Mouse (Mus musculus): ENCODE results near the gene Kcnn3. TPM values are rescaled to one million over a fixed set of nuclear protein-coding genes. Genes with fewer than 3 reads are reported as not detected.
A peak's percentile ranks its signal among the peaks of the same experiment; 100 is the strongest.

Gene Kcnn3
- polyA plus RNA-seq, 1 experiment from 2014 or later: 9.0 TPM

GRCm38 (mm10) chr3:89677617-89678016 lies 157.7 kb downstream of the Kcnn3 start:
- no peaks in the 10 kb centered on the region; the same call in 1 of the 2 replicates for H3K27me3 ChIP-seq (replicated peaks; ENCODE audit: control insufficient read depth, insufficient read depth, low read length)
- H3K4me2 ChIP-seq (ENCODE audit: low read length): no peak overlapping the region
- no peaks in the 10 kb centered on the region for H3K9me3 ChIP-seq (ENCODE audit: control insufficient read depth, low read length)
- peak overlapping the region; percentile 37; the same call in 1 of the 2 replicates for H3K27ac ChIP-seq (ENCODE audit: low read depth, low read length)
- ATAC-seq: peak; percentile 53; the same call in 1 of the 2 replicates
- H3K9ac ChIP-seq (ENCODE audit: low read depth, low read length): no peak overlapping the region
- no peak overlapping the region for H3K4me3 ChIP-seq (ENCODE audit: low read length)
- no peaks in the 10 kb centered on the region for H3K36me3 ChIP-seq (ENCODE audit: control insufficient read depth, insufficient read depth, low read length)
- H3K4me1 ChIP-seq (ENCODE audit: control insufficient read depth, insufficient read depth, low read depth, low read length): peaks cover 5% of the 10 kb centered on the region
- 25% methylated on average over 5 of the region's 5 CpGs for WGBS

- no peaks in the 10 kb centered on the region for H3K9me3 ChIP-seq (ENCODE audit: control insufficient read depth, low read length)
- H3K27me3 ChIP-seq (replicated peaks; ENCODE audit: control insufficient read depth, insufficient read depth, low read length): no peaks in the 10 kb centered on the region; the same call in 1 of the 2 replicates
- H3K4me3 ChIP-seq (ENCODE audit: low read length): no peak overlapping the region
- H3K9ac ChIP-seq (ENCODE audit: low read depth, low read length): no peak overlapping the region
- no peak overlapping the region for H3K27ac ChIP-seq (ENCODE audit: low read depth, low read length)
- no peak overlapping the region for H3K4me2 ChIP-seq (ENCODE audit: low read length)
- 59% methylated on average over 5 of the region's 5 CpGs for WGBS
- no peak for ATAC-seq
- no peaks in the 10 kb centered on the region for H3K36me3 ChIP-seq (ENCODE audit: control insufficient read depth, insufficient read depth, low read length)
- peaks cover 10% of the 10 kb centered on the region for H3K4me1 ChIP-seq (ENCODE audit: control insufficient read depth, insufficient read depth, low read depth, low read length)
Observed at GRCm38 (mm10) chr3:89686031-89686430, 166.1 kb downstream of the Kcnn3 start.

- ATAC-seq: peak; percentile 96
- WGBS: 4% methylated on average over 25 of the region's 25 CpGs
- Histone ChIP-seq H3K36me3 (ENCODE audit: control insufficient read depth, insufficient read depth, low read length) (no peaks in the 10 kb centered on the region), H3K9me3 (ENCODE audit: control insufficient read depth, low read length) (no peaks in the 10 kb centered on the region), H3K27ac (ENCODE audit: low read depth, low read length) (peak overlapping the region; percentile 88), H3K9ac (ENCODE audit: low read depth, low read length) (peak overlapping the region; percentile 87), H3K4me3 (ENCODE audit: low read length) (peak overlapping the region; percentile 54), H3K4me2 (ENCODE audit: low read length) (peak overlapping the region; percentile 78), H3K4me1 (ENCODE audit: control insufficient read depth, insufficient read depth, low read depth, low read length) (peaks cover 7% of the 10 kb centered on the region), H3K27me3 (replicated peaks; ENCODE audit: control insufficient read depth, insufficient read depth, low read length) (no peaks in the 10 kb centered on the region)
Observed at GRCm38 (mm10) chr3:89688694-89689581, 169.0 kb downstream of the Kcnn3 start.

DNA sequence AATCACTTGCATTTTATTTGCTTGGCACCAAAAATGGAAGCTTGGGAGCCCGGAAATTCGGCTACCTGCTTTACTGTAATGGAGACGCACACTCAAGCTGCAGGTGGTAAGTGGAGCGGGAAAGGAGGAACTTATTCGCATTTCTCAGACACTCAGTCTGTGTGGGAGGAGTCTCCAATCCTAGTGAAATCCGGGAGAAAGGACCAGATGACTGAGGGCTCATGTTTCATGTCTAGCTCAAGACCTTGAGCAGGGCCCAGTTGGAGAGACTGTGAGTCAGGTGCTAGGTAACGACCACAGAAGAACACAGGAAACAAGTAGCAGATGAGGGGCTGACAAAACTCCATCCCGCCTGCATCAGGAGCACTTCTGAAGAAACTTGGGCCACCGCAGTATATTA lies 171.8 kb downstream of the Kcnn3 start:
- H3K4me1 ChIP-seq (ENCODE audit: control insufficient read depth, insufficient read depth, low read depth, low read length): peaks cover 7% of the 10 kb centered on the region
- H3K27ac ChIP-seq (ENCODE audit: low read depth, low read length): no peak overlapping the region
- no peak for ATAC-seq
- H3K9me3 ChIP-seq (ENCODE audit: control insufficient read depth, low read length): no peaks in the 10 kb centered on the region
- no peaks in the 10 kb centered on the region for H3K27me3 ChIP-seq (replicated peaks; ENCODE audit: control insufficient read depth, insufficient read depth, low read length)
- H3K36me3 ChIP-seq (ENCODE audit: control insufficient read depth, insufficient read depth, low read length): no peaks in the 10 kb centered on the region
- 76% methylated on average over 9 of the region's 9 CpGs for WGBS
- no peak overlapping the region for H3K4me2 ChIP-seq (ENCODE audit: low read length)
- no peak overlapping the region for H3K9ac ChIP-seq (ENCODE audit: low read depth, low read length)
- no peak overlapping the region for H3K4me3 ChIP-seq (ENCODE audit: low read length)

DNA sequence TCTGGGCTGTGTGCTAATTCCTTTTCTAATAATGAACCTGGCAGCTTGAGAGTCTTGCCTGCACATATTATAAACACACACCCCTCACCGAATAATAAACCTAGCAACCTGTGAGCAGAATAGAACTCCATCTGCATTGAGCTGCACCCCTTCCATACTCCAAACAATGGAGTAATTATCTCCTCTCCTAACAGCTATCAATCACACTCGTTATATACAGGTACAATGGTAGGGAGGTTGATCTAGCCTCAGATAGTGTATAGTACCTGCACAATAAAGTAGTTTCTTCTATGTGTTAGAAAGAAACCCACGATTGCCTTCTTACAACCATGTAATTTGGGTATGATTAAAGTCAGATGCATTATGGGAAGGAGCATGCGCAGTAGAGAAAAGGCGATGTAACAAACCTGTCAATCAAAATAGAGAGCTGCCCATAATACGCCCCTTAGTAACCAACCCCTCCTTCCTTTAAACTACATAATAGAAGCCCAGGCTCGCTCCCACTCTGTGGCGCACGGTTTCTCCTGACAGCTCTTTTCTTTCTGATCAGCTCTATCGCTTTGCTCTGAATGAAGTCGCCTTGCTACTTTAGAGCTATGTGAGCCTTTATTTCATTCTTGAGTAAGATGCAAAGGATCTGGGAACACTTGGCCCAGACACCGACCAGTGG lies 176.3 kb downstream of the Kcnn3 start:
- WGBS: 59% methylated on average over 12 of the region's 12 CpGs
- Histone ChIP-seq H3K27me3 (replicated peaks; ENCODE audit: control insufficient read depth, insufficient read depth, low read length) (no peaks in the 10 kb centered on the region), H3K27ac (ENCODE audit: low read depth, low read length) (no peak overlapping the region), H3K9me3 (ENCODE audit: control insufficient read depth, low read length) (no peaks in the 10 kb centered on the region), H3K9ac (ENCODE audit: low read depth, low read length) (no peak overlapping the region), H3K4me1 (ENCODE audit: control insufficient read depth, insufficient read depth, low read depth, low read length) (no peaks in the 10 kb centered on the region), H3K36me3 (ENCODE audit: control insufficient read depth, insufficient read depth, low read length) (no peaks in the 10 kb centered on the region), H3K4me2 (ENCODE audit: low read length) (no peak overlapping the region), H3K4me3 (ENCODE audit: low read length) (no peak overlapping the region)
- peak; percentile 67 for ATAC-seq

DNA sequence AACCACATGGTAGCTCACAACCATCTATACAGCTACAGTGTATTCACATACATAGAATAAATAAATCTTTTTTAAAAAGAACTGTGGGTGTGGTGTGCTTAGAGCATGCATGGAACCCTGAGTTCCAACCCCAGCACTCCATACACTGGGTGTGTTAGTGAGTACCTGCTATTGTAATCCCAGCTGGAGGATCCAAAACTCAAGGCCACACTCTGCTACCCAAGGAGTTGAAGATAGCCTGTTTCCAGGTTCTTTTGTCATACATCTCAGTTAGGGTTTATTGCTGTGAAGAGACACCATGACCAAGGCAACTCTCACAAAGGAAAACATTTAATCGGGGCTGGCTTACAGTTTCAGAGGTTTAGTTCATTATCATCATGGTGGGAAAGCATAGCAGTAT lies 179.0 kb downstream of the Kcnn3 start:
- Histone ChIP-seq H3K27me3 (replicated peaks; ENCODE audit: control insufficient read depth, insufficient read depth, low read length) (no peaks in the 10 kb centered on the region), H3K36me3 (ENCODE audit: control insufficient read depth, insufficient read depth, low read length) (no peaks in the 10 kb centered on the region), H3K4me1 (ENCODE audit: control insufficient read depth, insufficient read depth, low read depth, low read length) (no peaks in the 10 kb centered on the region), H3K27ac (ENCODE audit: low read depth, low read length) (no peak overlapping the region), H3K4me3 (ENCODE audit: low read length) (no peak overlapping the region), H3K9ac (ENCODE audit: low read depth, low read length) (no peak overlapping the region), H3K9me3 (ENCODE audit: control insufficient read depth, low read length) (no peaks in the 10 kb centered on the region), H3K4me2 (ENCODE audit: low read length) (no peak overlapping the region)
- 91% methylated on average over 1 of the region's 1 CpGs for WGBS
- ATAC-seq: no peak

GRCm38 (mm10) chr3:89700461-89700860 lies 180.5 kb downstream of the Kcnn3 start:
- ATAC-seq: no peak

DNA sequence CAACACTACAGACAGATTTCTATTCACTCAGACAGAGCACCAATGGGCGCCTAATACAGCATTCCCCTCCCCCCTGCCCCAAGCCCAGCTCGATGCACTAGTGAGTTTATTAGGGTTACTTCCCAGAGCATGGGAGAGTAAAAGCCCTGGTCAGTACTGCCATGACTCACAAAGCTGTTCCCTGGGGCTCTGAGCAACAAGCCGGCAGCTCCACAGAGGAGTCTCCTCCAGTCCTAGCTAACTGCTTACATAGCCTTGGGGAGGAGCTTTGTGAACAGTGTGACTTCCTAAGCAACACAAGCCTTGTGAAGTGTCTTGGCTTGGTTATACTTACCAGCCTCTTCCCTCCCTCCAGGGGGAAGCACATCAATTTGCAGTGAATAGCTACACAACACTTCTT lies 183.6 kb downstream of the Kcnn3 start:
- Histone ChIP-seq H3K27me3 (replicated peaks; ENCODE audit: control insufficient read depth, insufficient read depth, low read length) (no peaks in the 10 kb centered on the region), H3K27ac (ENCODE audit: low read depth, low read length) (no peak overlapping the region), H3K9ac (ENCODE audit: low read depth, low read length) (no peak overlapping the region), H3K4me2 (ENCODE audit: low read length) (no peak overlapping the region), H3K36me3 (ENCODE audit: control insufficient read depth, insufficient read depth, low read length) (no peaks in the 10 kb centered on the region), H3K4me3 (ENCODE audit: low read length) (no peak overlapping the region), H3K9me3 (ENCODE audit: control insufficient read depth, low read length) (no peaks in the 10 kb centered on the region), H3K4me1 (ENCODE audit: control insufficient read depth, insufficient read depth, low read depth, low read length) (no peaks in the 10 kb centered on the region)
- ATAC-seq: no peak
- WGBS: 49% methylated on average over 3 of the region's 3 CpGs

More at GRCm38 (mm10) chr3:89700461-89700860, 180.5 kb downstream of the Kcnn3 start:
- H3K4me1 ChIP-seq (ENCODE audit: control insufficient read depth, insufficient read depth, low read depth, low read length): no peaks in the 10 kb centered on the region
- no peak overlapping the region for H3K9ac ChIP-seq (ENCODE audit: low read depth, low read length)
- no peaks in the 10 kb centered on the region for H3K36me3 ChIP-seq (ENCODE audit: control insufficient read depth, insufficient read depth, low read length)
- 61% methylated on average over 11 of the region's 11 CpGs for WGBS
- no peak overlapping the region for H3K27ac ChIP-seq (ENCODE audit: low read depth, low read length)
- no peak overlapping the region for H3K4me3 ChIP-seq (ENCODE audit: low read length)
- H3K9me3 ChIP-seq (ENCODE audit: control insufficient read depth, low read length): no peaks in the 10 kb centered on the region
- H3K4me2 ChIP-seq (ENCODE audit: low read length): no peak overlapping the region
- no peaks in the 10 kb centered on the region for H3K27me3 ChIP-seq (replicated peaks; ENCODE audit: control insufficient read depth, insufficient read depth, low read length)

GRCm38 (mm10) chr3:89704064-89704463 lies 184.1 kb downstream of the Kcnn3 start:
- no peaks in the 10 kb centered on the region for H3K36me3 ChIP-seq (ENCODE audit: control insufficient read depth, insufficient read depth, low read length)
- no peak overlapping the region for H3K9ac ChIP-seq (ENCODE audit: low read depth, low read length)
- 85% methylated on average over 6 of the region's 6 CpGs for WGBS
- H3K27ac ChIP-seq (ENCODE audit: low read depth, low read length): no peak overlapping the region
- no peak overlapping the region for H3K4me3 ChIP-seq (ENCODE audit: low read length)
- no peak overlapping the region for H3K4me2 ChIP-seq (ENCODE audit: low read length)
- no peaks in the 10 kb centered on the region for H3K9me3 ChIP-seq (ENCODE audit: control insufficient read depth, low read length)
- no peaks in the 10 kb centered on the region for H3K27me3 ChIP-seq (replicated peaks; ENCODE audit: control insufficient read depth, insufficient read depth, low read length)
- no peak for ATAC-seq
- H3K4me1 ChIP-seq (ENCODE audit: control insufficient read depth, insufficient read depth, low read depth, low read length): no peaks in the 10 kb centered on the region
